Mouse (Mus musculus) heart, postnatal 0 days (tissue): ENCODE measurements around the gene Pdk4.

Experiments used
- CTCF ChIP-seq: IDR thresholded peaks from 2 replicates; pipeline ENCODE4 v1.5.1; 2016; ENCODE audit warnings: antibody characterized with exemption, control low read depth, low read depth
- EP300 ChIP-seq: IDR thresholded peaks from 2 replicates; pipeline ENCODE4 v1.6.1; 2016; ENCODE audit warnings: antibody characterized with exemption, low read depth

DNA sequence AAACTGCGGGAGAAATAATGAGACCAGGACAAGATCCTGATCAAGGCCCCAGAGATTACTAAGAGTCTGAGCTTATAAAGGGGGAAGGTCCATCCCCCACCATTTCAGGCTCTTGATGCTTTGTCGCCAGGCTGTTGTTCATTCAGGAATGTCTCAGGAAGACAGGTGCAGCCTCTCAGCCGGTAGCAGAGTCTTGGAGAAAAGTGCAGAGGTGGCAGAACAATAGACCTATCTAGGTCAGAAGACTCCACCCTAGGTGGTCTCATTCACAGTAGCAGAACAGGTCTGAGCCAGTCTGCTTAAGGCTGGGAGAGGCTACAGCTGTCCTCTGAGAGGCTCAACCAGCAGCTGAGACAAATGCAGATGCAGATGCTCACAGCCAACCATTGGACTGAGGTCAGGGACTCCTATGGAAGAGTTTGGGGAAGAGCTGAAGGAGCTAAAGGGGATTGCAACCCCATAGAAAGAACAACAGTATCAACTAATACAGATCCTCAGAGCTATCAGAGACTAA lies 13.8 kb downstream of the Pdk4 start:
- TF ChIP-seq EP300 (no peak), CTCF (no peak)
